Mouse (Mus musculus): Measurements from ENCODE around the gene Olfr183.
"Not testable (repeated sequence)": the region's sequence is repeated elsewhere in the genome, so short reads cannot be mapped to it uniquely, and the experiment has no call there.

The Olfr183 gene

GRCm38 (mm10) chr16:58995057-58995456 lies at the start of gene Olfr183:
Gene Olfr183, plus strand, starts transcription at chr16:58995357.
- DNase-seq (ENCODE audit: low spot score in 2 of 2) = no peak

GRCm38 (mm10) chr16:59007146-59007545 lies 12.0 kb downstream of the Olfr183 start:
- no peak for DNase-seq (ENCODE audit: low spot score in 2 of 2)

GRCm38 (mm10) chr16:59013357-59014018 lies 18.3 kb downstream of the Olfr183 start:
- no peak for DNase-seq (ENCODE audit: low spot score in 2 of 2)

DNA sequence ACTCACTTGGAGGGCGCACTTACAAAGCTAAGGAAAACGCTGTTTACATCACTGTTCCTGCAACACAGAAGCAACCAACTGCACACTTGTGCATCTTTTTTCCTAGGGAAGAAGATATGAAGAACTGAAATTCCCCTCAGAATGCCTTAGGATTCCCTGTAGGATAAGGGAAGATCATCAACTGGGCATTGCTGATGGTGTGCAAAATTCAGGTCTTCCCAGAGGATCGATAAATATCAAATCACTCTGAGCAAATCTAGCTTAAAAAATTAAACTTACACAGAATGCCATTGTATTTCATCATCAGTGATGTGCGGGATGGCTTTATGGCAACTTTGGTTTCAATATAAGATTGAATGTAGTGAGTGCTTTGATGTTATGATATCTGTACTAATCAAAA lies 35.0 kb downstream of the Olfr183 start, which contains the start of gene Olfr186:
Gene Olfr186 (minus strand): TSS at position 101 of the 400 bp plus-strand sequence.
- no peak for DNase-seq (ENCODE audit: low spot score in 2 of 2)

GRCm38 (mm10) chr16:59039710-59040109 lies 44.6 kb downstream of the Olfr183 start, which contains the start of gene Olfr187:
Gene Olfr187, minus strand, starts transcription at chr16:59039767.
- DNase-seq (ENCODE audit: low spot score in 2 of 2) = no peak

- no peak for DNase-seq (ENCODE audit: low spot score in 2 of 2)
These were observed 50.7 kb downstream of the Olfr183 start for GRCm38 (mm10) chr16:59045835-59046234.

DNA sequence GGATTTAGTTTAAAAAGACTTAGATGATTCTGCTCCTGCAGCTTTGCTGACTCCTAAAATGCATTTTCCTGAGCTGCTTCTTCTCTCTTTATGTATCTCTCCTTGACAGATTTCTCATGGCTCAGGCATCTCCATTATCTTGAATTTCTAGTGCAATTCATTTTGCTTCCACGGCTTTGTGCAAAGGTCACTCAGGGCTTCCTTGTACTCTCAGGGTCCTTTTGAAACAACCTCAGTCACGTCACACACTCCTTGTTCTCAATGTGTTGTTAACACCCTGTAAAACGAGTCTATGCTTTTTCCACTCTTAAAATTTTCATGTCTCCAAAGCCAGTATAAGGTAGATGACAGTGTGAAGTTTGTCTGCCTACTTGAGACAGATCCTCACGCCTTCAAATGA lies 52.4 kb downstream of the Olfr183 start:
- DNase-seq (ENCODE audit: low spot score in 2 of 2) = no peak

- no peak for DNase-seq (ENCODE audit: low spot score in 2 of 2)
These were observed 53.7 kb downstream of the Olfr183 start for GRCm38 (mm10) chr16:59048860-59049259.

- DNase-seq (ENCODE audit: low spot score in 2 of 2) = not testable (repeated sequence)
These were observed 54.1 kb downstream of the Olfr183 start for GRCm38 (mm10) chr16:59049286-59049685.

Data from spleen, postnatal 36 days (tissue).